ENCODE assay signal across 14 mouse cellular contexts in genomic region chr8:123018484-123019164, GRCm38 (mm10). TPM values are rescaled to one million over a fixed set of nuclear protein-coding genes. Genes with fewer than 3 reads are reported as not detected.
A peak's percentile ranks its signal among the peaks of the same experiment; 100 is the strongest.
DNase-seq lines count a peak whose midpoint lies in the region; ATAC-seq and TF ChIP-seq lines count a peak whose summit lies in the region.
"Had no signal": no experiment of that assay in that cellular context is flagged by ENCODE, and none has a peak within 500 bp of the region (broad histone marks: within the 10 kb centered on the region; RNA-seq: fewer than 3 reads in every experiment).

No protein-coding gene starts in this region.

- H3K4me2 ChIP-seq in lung, postnatal 0 days (replicated peaks; ENCODE audit: low read depth, low read length), result no peak overlapping the region
- H3K4me2 ChIP-seq in intestine, postnatal 0 days (replicated peaks; ENCODE audit: low read depth), result no peak overlapping the region
- H3K4me2 ChIP-seq in stomach, postnatal 0 days (replicated peaks; ENCODE audit: low read depth), result no peak overlapping the region
- H3K4me2 ChIP-seq: neural tube, embryonic 13.5 days had no signal

- H3K9ac ChIP-seq in lung, postnatal 0 days (replicated peaks; ENCODE audit: low read depth), result no peak overlapping the region
- H3K9ac ChIP-seq in intestine, postnatal 0 days (ENCODE audit: low read depth, low read length), result no peak overlapping the region; the same call in 1 of the 2 replicates
- no peak overlapping the region for H3K9ac ChIP-seq in stomach, postnatal 0 days (ENCODE audit: low read length)
- H3K9ac ChIP-seq: neural tube, embryonic 13.5 days had no signal

- H3K4me3 ChIP-seq in lung, postnatal 0 days (ENCODE audit: low read depth, low read length), result no peak overlapping the region
- no peak overlapping the region for H3K4me3 ChIP-seq in intestine, postnatal 0 days (ENCODE audit: low read depth, low read length)
- no peak overlapping the region for H3K4me3 ChIP-seq in stomach, postnatal 0 days (ENCODE audit: low read depth, low read length)
- H3K4me3 ChIP-seq: neural tube, embryonic 13.5 days had no signal

- 47% methylated on average over 4 of the region's 4 CpGs for WGBS in lung, postnatal 0 days
- 54% methylated on average over 4 of the region's 4 CpGs for WGBS in intestine, postnatal 0 days
- WGBS in stomach, postnatal 0 days, result 43% methylated on average over 4 of the region's 4 CpGs

- no peak for TF ChIP-seq CTCF in lung, postnatal 0 days (IDR thresholded peaks at IDR 0.05)
- no peak for TF ChIP-seq CTCF in intestine, postnatal 0 days (IDR thresholded peaks at IDR 0.05; ENCODE audit: low read depth)
- TF ChIP-seq CTCF in stomach, postnatal 0 days (IDR thresholded peaks at IDR 0.05; ENCODE audit: low read depth), result no peak

- peaks cover 34% of the 10 kb centered on the region; the same call in 1 of the 2 replicates for H3K4me1 ChIP-seq in lung, postnatal 0 days (ENCODE audit: insufficient read depth, low read depth, low read length)
- peaks cover 30% of the 10 kb centered on the region for H3K4me1 ChIP-seq in intestine, postnatal 0 days (replicated peaks; ENCODE audit: control insufficient read depth, insufficient read depth, low read length)
- H3K4me1 ChIP-seq in stomach, postnatal 0 days (replicated peaks; ENCODE audit: control insufficient read depth, insufficient read depth), result peaks cover 9% of the 10 kb centered on the region

- H3K27ac ChIP-seq in lung, postnatal 0 days (ENCODE audit: low read length), result 0 out of 2 replicates have a peak overlapping the region, but pooled peaks have one; percentile 15
- H3K27ac ChIP-seq in intestine, postnatal 0 days (ENCODE audit: low read depth, low read length), result peak overlapping the region; percentile 51; the same call in 1 of the 2 replicates
- H3K27ac ChIP-seq in stomach, postnatal 0 days (replicated peaks), result 0 out of 2 replicates have a peak overlapping the region, but pooled peaks have one; percentile 30
- H3K27ac ChIP-seq: neural tube, embryonic 13.5 days had no signal

- no peak for ATAC-seq in lung, postnatal 0 days
- no peak for ATAC-seq in intestine, postnatal 0 days
- no peak for ATAC-seq in stomach, postnatal 0 days (ENCODE audit: low FRiP score, low TSS enrichment)
- ATAC-seq: activated CD4-positive, CD25-positive, alpha-beta regulatory T cell, adult 4 months; CD4-positive, CD25-positive, alpha-beta regulatory T cell, adult 4 months; inflammation-experienced regulatory T-cells, adult 6 months had no signal

- DNase-seq in heart, adult 11 months, result peak; percentile 70
- DNase-seq in heart, adult 18-20 months, result no peak
- DNase-seq in lung, postnatal 0 days (ENCODE audit: low spot score), result no peak
- no peak for DNase-seq in lung, adult 18-20 months
- no peak for DNase-seq in stomach, postnatal 0 days (ENCODE audit: low spot score)
- DNase-seq in adrenal gland, postnatal 25 days, result no peak
- DNase-seq: cerebellum, adult 11-12 months; right cerebral cortex, adult 18-20 months; thymus, adult 2 months had no signal

- H3K36me3 ChIP-seq in lung, postnatal 0 days (ENCODE audit: insufficient read depth, low read length), result no peaks in the 10 kb centered on the region
- H3K36me3 ChIP-seq in intestine, postnatal 0 days (ENCODE audit: control insufficient read depth, insufficient read depth), result no peaks in the 10 kb centered on the region
- no peaks in the 10 kb centered on the region for H3K36me3 ChIP-seq in stomach, postnatal 0 days (ENCODE audit: control insufficient read depth, insufficient read depth, low read length)
- H3K36me3 ChIP-seq: neural tube, embryonic 13.5 days had no signal

- no peaks in the 10 kb centered on the region for H3K27me3 ChIP-seq in lung, postnatal 0 days (replicated peaks; ENCODE audit: insufficient read depth, low read length)
- no peaks in the 10 kb centered on the region for H3K27me3 ChIP-seq in intestine, postnatal 0 days (replicated peaks; ENCODE audit: control insufficient read depth, insufficient read depth, low read length)
- no peaks in the 10 kb centered on the region for H3K27me3 ChIP-seq in stomach, postnatal 0 days (ENCODE audit: control insufficient read depth, insufficient read depth, low read length)
- H3K27me3 ChIP-seq: neural tube, embryonic 13.5 days had no signal

- H3K9me3 ChIP-seq in lung, postnatal 0 days (ENCODE audit: low read length), result no peaks in the 10 kb centered on the region
- no peaks in the 10 kb centered on the region for H3K9me3 ChIP-seq in intestine, postnatal 0 days (ENCODE audit: control insufficient read depth)
- H3K9me3 ChIP-seq in stomach, postnatal 0 days (ENCODE audit: control insufficient read depth, low read length), result no peaks in the 10 kb centered on the region
- H3K9me3 ChIP-seq: neural tube, embryonic 13.5 days had no signal

- TF ChIP-seq EP300 in lung, postnatal 0 days (IDR thresholded peaks at IDR 0.05), result no peak
- TF ChIP-seq EP300 in stomach, postnatal 0 days (optimal IDR thresholded peaks at IDR 0.05), result no peak

RNA-seq across cellular contexts. Expression of gene Ankrd11, which starts 23.5 kb away (rescaled TPM):
- total RNA-seq in heart, adult 18-20 months (2021), result 10 to 100 TPM; 67.7 to 72.7 TPM
- polyA plus RNA-seq in lung, postnatal 0 days (2015; fragmentation: Nextera tagmentation; extraction: Ambion mirVana), result 46.5 and 60.1 TPM in 2 replicates
- polyA plus RNA-seq in intestine, postnatal 0 days (2015; fragmentation: Nextera tagmentation; extraction: Ambion mirVana), result 41.2 and 47.9 TPM in 2 replicates
- polyA plus RNA-seq in stomach, postnatal 0 days (2015; fragmentation: Nextera tagmentation; extraction: Ambion mirVana), result 35.0 and 35.8 TPM in 2 replicates
- total RNA-seq in adrenal gland, postnatal 25 days (2021), result 111 TPM in 2 replicates

RNA-seq across cellular contexts. Expression of gene Spg7, which starts 44.1 kb away (rescaled TPM):
- 10 to 100 TPM; 94.2 to 100.0 TPM for total RNA-seq in heart, adult 18-20 months (2021)
- 22.7 and 27.3 TPM in 2 replicates for polyA plus RNA-seq in lung, postnatal 0 days (2015; fragmentation: Nextera tagmentation; extraction: Ambion mirVana)
- polyA plus RNA-seq in intestine, postnatal 0 days (2015; fragmentation: Nextera tagmentation; extraction: Ambion mirVana), result 44.7 and 46.1 TPM in 2 replicates
- polyA plus RNA-seq in stomach, postnatal 0 days (2015; fragmentation: Nextera tagmentation; extraction: Ambion mirVana), result 29.6 and 32.0 TPM in 2 replicates
- total RNA-seq in adrenal gland, postnatal 25 days (2021), result 91.5 and 97.5 TPM in 2 replicates
